Mouse (Mus musculus): ENCODE results near the gene Prdx2.

- no peak for TF ChIP-seq CTCF (IDR thresholded peaks at IDR 0.05; ENCODE audit: borderline replicate concordance, insufficient read depth, low read depth, low read length)
- TF ChIP-seq POLR2A (IDR thresholded peaks at IDR 0.05; ENCODE audit: borderline replicate concordance, insufficient read depth, low read length) = no peak
These were observed 12.5 kb downstream of the Prdx2 start for GRCm38 (mm10) chr8:84981644-84982498.
